Mouse (Mus musculus): ENCODE data around the gene Csnk1g1. TPM values are rescaled to one million over a fixed set of nuclear protein-coding genes. Genes with fewer than 3 reads are reported as not detected.
A peak's percentile ranks its signal among the peaks of the same experiment; 100 is the strongest.

Gene Csnk1g1
- polyA plus RNA-seq, 1 experiment from 2014 or later: 23.4 TPM

DNA sequence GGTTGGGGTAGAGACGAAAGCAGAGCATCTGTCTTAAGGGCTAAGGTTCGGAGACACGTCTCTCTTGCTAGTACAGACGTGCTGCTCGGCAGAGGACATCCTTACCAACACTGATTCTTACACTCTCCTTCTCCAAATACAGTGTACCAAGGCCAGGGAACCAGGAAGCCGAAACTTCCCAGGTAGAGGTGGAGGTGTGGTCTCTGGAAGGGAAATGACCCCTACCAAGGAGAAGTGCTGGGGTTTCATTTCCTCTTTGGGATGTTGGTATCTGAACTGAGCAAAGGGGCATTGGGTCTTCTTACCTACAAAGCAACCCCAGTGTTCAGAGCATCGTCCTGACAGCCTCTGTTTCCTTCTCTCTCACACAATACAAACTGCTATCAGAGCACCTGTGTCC is 164.0 kb downstream of the Csnk1g1 start:
- Histone ChIP-seq H3K4me1 (peaks cover 14% of the 10 kb centered on the region), H3K27me3 (0 out of 2 replicates have a peak, but pooled peaks cover 10% of the 10 kb centered on the region), H3K9ac (replicated peaks) (no peak overlapping the region), H3K4me2 (replicated peaks) (no peak overlapping the region), H3K36me3 (no peaks in the 10 kb centered on the region), H3K9me3 (0 out of 2 replicates have a peak, but pooled peaks cover 3% of the 10 kb centered on the region), H3K27ac (replicated peaks) (no peak overlapping the region), H3K4me3 (no peak overlapping the region)
- ATAC-seq (replicated peaks): no peak
- 91% methylated on average over 7 of the region's 7 CpGs for WGBS

DNA sequence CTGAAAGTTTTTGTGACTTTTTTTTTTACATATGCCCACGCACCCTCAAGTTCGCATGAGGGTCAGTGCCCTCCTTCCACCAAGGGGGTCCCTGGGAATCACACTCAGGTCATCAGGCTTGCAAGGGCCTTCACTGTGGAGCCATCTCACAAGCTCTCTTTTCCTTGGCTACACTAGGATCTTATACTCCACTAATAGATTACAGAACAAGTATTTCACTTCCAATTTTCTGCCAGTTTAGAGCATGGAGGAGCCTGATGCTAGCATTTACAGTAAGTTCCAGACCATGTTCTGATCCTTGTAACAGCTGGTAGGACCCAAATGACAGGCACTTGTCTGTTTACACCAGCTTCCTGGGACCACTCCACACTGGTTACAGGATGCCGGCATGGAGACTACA is 169.3 kb downstream of the Csnk1g1 start:
- H3K4me2 ChIP-seq (replicated peaks): peak overlapping the region; percentile 20; the same call in 1 of the 2 replicates
- ATAC-seq (replicated peaks): no peak
- 77% methylated on average over 3 of the region's 3 CpGs for WGBS
- no peak overlapping the region for H3K4me3 ChIP-seq
- peak overlapping the region; percentile 54; the same call in 1 of the 2 replicates for H3K27ac ChIP-seq (replicated peaks)
- no peaks in the 10 kb centered on the region for H3K36me3 ChIP-seq
- peaks cover 6% of the 10 kb centered on the region for H3K4me1 ChIP-seq
- no peak overlapping the region for H3K9ac ChIP-seq (replicated peaks)
- 0 out of 2 replicates have a peak, but pooled peaks cover 3% of the 10 kb centered on the region for H3K9me3 ChIP-seq
- H3K27me3 ChIP-seq: no peaks in the 10 kb centered on the region

DNA sequence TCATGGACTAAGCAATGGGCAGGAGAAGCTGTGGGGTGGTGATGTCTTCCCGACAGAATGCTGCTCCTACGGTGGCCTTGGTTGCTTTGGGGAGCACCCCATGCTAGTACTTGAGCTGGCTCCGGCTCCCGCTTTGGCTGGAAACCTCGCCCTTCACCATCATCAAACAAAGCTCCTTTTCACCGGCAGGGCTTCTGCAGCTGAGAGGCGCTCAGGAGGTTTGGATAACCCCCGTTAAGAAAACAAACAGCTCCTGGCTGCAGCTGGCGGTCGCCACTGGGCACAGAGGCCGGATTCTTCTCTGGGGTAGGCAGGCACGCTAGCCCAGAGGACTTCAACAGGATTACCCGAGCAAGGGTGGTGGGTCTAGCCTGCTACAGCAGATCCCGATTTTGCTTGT is 169.8 kb downstream of the Csnk1g1 start:
- Histone ChIP-seq H3K36me3 (no peaks in the 10 kb centered on the region), H3K4me3 (no peak overlapping the region), H3K27me3 (no peaks in the 10 kb centered on the region), H3K4me2 (replicated peaks) (peak overlapping the region; percentile 20), H3K27ac (replicated peaks) (peak overlapping the region; percentile 54; the same call in 1 of the 2 replicates), H3K4me1 (peaks cover 6% of the 10 kb centered on the region), H3K9me3 (0 out of 2 replicates have a peak, but pooled peaks cover 3% of the 10 kb centered on the region), H3K9ac (replicated peaks) (no peak overlapping the region)
- ATAC-seq (replicated peaks): no peak
- WGBS: 10% methylated on average over 14 of the region's 14 CpGs

DNA sequence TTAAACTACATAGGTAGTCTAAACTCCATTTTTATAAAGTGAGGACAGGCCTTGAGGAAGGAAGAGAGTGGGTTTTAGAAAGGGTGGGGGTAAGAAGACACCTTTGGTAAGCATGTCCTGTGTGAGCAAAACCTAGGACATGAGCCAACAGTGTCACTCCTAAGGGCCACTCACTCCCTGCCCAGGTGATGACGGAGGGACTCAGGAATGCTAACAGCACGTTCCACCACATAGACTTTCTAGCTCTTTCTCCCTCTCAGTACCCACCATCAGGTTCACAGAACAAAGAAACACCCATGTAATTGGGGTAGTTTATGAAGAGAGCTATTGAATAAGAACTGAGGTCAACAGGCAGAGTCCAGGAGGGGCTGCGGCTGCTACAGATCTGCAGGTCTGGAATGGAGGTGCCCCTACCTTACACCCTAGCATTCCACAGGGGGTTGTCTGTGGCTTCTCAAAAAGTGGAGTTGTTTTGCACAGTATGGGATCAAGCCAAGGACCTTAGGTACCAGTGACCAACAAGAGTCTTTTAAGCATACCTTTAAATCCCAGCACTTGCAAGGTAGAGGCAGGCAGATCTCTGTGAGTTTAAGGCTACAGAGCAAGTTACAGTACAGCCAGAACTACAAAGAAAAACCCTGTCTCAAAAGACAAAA is 172.2 kb downstream of the Csnk1g1 start:
- H3K9ac ChIP-seq (replicated peaks): no peak overlapping the region
- H3K9me3 ChIP-seq: no peaks in the 10 kb centered on the region
- no peaks in the 10 kb centered on the region for H3K36me3 ChIP-seq
- H3K4me1 ChIP-seq: peaks cover 6% of the 10 kb centered on the region
- no peak overlapping the region for H3K4me3 ChIP-seq
- no peak overlapping the region for H3K4me2 ChIP-seq (replicated peaks)
- no peak for ATAC-seq (replicated peaks)
- WGBS: 76% methylated on average over 3 of the region's 3 CpGs
- no peak overlapping the region for H3K27ac ChIP-seq (replicated peaks)
- H3K27me3 ChIP-seq: no peaks in the 10 kb centered on the region

DNA sequence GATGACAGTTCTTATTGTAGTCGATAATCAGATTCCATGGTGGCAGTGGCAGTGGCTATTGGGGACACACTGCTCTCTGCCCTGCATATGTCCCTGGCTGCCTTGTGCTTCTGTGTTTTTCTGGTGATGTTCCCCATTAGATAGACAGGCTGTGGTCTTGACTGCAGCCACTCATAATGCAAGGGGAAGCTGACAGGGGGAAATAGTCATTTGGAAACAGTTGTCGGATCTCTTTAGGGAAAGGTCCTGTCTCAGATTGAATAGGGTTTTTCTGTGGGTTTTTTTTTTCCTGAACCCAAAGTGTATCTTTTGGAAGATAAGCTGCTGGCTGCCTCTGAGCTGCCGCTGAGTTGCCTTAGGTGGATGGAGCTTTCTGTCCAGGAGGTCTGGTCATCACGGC is 173.3 kb downstream of the Csnk1g1 start:
- no peaks in the 10 kb centered on the region for H3K9me3 ChIP-seq
- peaks cover 3% of the 10 kb centered on the region; the same call in 1 of the 2 replicates for H3K36me3 ChIP-seq
- no peak overlapping the region for H3K27ac ChIP-seq (replicated peaks)
- ATAC-seq (replicated peaks): no peak
- no peaks in the 10 kb centered on the region for H3K27me3 ChIP-seq
- H3K4me2 ChIP-seq (replicated peaks): no peak overlapping the region
- H3K4me3 ChIP-seq: no peak overlapping the region
- peaks cover 6% of the 10 kb centered on the region for H3K4me1 ChIP-seq
- 90% methylated on average over 4 of the region's 4 CpGs for WGBS
- H3K9ac ChIP-seq (replicated peaks): no peak overlapping the region

DNA sequence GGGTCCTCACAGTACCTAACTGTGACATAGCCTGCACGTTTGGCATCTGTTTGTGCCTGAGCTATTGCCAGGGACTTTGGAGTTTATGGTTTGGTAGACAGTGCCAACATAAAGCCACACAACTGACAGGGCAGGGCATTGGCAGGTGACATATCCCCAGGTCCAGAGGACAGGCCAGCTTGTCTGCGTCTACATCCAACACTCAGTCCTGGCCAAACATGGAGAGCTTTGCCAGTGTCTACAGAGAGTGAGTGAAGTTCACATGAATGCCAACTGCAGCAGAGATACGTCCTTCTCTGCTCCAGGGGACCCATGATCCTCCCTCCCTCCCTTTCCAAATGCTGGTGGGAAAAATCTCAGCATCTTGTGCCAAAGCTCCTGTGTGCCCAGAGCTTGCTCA is 175.4 kb downstream of the Csnk1g1 start:
- Histone ChIP-seq H3K9ac (replicated peaks) (no peak overlapping the region), H3K4me1 (no peaks in the 10 kb centered on the region), H3K9me3 (no peaks in the 10 kb centered on the region), H3K4me3 (no peak overlapping the region), H3K4me2 (replicated peaks) (no peak overlapping the region), H3K36me3 (peaks cover 25% of the 10 kb centered on the region), H3K27ac (replicated peaks) (no peak overlapping the region), H3K27me3 (no peaks in the 10 kb centered on the region)
- no peak for ATAC-seq (replicated peaks)
- 90% methylated on average over 3 of the region's 3 CpGs for WGBS

DNA sequence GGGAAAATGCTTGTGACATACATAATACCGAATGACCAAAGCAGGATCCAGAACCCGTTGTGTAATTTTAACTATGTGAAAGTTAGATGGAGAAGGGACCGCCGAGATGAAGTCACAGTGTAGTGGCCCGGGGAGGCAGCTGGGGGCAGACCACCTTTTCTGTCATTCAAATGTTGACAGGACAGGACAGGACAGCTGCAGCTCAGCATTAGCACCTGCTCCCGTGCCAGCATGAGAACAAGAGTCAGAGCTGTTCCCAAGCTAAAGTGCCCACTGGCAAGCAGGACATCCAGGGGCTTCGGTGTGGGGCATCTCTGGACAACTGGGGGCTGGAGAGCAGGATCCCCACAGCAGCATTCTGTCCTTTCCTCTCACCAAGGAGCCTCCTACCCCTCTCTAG is 178.3 kb downstream of the Csnk1g1 start:
- no peak overlapping the region for H3K4me3 ChIP-seq
- no peaks in the 10 kb centered on the region for H3K27me3 ChIP-seq
- H3K4me2 ChIP-seq (replicated peaks): no peak overlapping the region
- H3K27ac ChIP-seq (replicated peaks): no peak overlapping the region
- peaks cover 48% of the 10 kb centered on the region for H3K36me3 ChIP-seq
- WGBS: 96% methylated on average over 7 of the region's 7 CpGs
- H3K4me1 ChIP-seq: no peaks in the 10 kb centered on the region
- H3K9me3 ChIP-seq: no peaks in the 10 kb centered on the region
- no peak for ATAC-seq (replicated peaks)
- no peak overlapping the region for H3K9ac ChIP-seq (replicated peaks)

DNA sequence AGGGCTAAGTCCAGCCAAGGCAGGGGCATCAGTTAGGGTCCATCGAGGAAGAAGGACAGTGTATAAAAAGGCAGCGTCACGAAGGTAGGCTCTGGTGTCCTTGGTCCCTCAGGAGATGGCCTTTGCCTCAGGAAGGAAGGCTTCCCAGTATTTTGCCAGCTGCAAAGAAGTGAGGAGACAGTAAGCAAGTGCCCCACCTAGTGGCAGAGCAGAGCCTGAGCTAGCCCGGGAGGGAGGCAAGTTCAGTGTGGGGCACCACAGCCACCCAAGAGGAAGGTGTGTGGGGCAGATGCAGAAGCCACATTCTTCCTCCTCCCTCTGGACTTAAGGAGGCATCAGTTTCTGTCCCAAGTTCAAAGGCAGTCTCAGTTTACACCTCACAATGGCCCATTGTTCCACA is 179.7 kb downstream of the Csnk1g1 start:
- Histone ChIP-seq H3K9me3 (no peaks in the 10 kb centered on the region), H3K27ac (replicated peaks) (no peak overlapping the region), H3K4me1 (no peaks in the 10 kb centered on the region), H3K4me2 (replicated peaks) (no peak overlapping the region), H3K9ac (replicated peaks) (no peak overlapping the region), H3K4me3 (no peak overlapping the region), H3K36me3 (peaks cover 62% of the 10 kb centered on the region), H3K27me3 (no peaks in the 10 kb centered on the region)
- WGBS: 70% methylated on average over 4 of the region's 4 CpGs
- ATAC-seq (replicated peaks): no peak

DNA sequence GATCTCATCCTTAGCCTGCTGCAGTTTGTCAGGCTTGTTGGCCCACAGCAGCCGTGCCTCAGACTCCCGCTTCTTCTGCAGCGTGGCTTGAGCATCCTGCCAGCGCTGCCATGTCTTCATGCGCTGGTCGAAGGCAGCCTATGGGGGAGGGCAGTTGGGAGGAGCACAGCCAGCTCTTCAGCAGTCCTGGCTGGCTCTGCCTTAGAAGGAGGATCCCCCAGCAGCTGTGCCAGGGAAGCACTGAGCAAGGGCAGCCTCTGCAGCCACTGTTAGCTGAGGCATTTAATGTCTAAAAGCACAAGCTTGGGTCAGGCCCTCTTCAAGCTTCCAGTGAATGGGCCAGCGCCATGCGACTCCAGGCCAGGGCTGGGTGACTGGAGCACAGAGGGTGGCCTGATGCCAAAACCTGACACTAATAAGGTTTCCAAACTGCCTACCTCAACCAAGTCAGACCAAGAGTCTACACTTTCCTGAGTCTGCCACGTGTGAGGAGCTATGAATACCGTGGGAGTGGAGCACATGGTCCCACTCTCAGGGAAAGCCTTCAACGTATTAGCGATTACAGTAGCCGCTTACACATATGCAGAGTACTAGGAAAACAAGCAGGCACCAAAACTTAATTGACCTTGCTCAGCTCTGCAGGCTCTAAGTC is 182.0 kb downstream of the Csnk1g1 start:
- no peak for ATAC-seq (replicated peaks)
- peaks cover 84% of the 10 kb centered on the region for H3K36me3 ChIP-seq

DNA sequence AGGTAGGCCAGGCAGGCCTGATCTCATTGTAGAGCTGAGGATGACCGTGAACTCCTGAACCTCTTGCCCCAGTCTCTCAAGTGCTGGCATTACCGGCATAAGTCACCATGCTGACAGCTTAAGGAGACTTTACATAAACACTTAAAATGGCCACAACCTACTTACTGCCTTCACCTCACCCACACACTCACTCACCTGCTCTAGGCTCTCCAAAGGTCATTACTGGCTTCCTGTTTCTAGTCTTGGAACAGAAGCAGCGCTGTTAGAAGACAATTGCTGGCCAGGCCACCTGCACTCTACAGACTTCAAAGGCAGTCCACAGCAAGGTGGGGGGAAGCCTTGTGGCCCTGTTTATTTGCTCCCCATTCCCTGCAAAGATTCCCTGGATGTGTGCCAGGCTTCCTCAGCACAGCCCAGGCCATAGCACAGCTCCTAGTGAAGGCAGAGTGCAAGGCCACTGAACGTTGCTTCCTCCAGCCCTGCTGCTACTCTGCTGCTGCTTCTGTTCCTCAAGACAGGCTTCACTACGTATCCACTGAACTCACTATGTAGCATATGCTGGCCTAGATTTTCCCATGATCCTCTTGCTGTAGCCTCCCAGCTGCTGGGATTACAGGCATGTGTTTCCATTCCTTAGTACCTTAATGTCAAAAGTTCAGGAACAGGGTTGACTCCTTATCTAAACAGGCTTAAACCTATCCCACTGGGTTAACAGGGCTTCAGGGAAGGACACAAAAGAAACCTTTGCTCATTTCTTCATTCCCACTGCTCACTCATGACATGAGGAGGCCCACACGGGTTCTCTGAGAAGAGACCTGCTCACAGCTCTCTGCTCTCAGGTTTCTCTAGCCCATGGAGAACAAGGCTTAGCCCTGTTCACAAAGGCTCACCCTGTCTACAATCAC is 182.9 kb downstream of the Csnk1g1 start:
- H3K4me3 ChIP-seq: no peak overlapping the region
- H3K4me1 ChIP-seq: no peaks in the 10 kb centered on the region
- ATAC-seq (replicated peaks): no peak
- H3K27ac ChIP-seq (replicated peaks): no peak overlapping the region
- H3K27me3 ChIP-seq: no peaks in the 10 kb centered on the region
- peaks cover 92% of the 10 kb centered on the region for H3K36me3 ChIP-seq
- no peak overlapping the region for H3K4me2 ChIP-seq (replicated peaks)
- WGBS: 78% methylated on average over 6 of the region's 6 CpGs
- no peaks in the 10 kb centered on the region for H3K9me3 ChIP-seq
- H3K9ac ChIP-seq (replicated peaks): no peak overlapping the region

More for the DNA sequence above, 182.0 kb downstream of the Csnk1g1 start:
- Histone ChIP-seq H3K9me3 (no peaks in the 10 kb centered on the region), H3K4me2 (replicated peaks) (no peak overlapping the region), H3K9ac (replicated peaks) (no peak overlapping the region), H3K27me3 (no peaks in the 10 kb centered on the region), H3K27ac (replicated peaks) (no peak overlapping the region), H3K4me3 (no peak overlapping the region), H3K4me1 (no peaks in the 10 kb centered on the region)
- 87% methylated on average over 13 of the region's 13 CpGs for WGBS

DNA sequence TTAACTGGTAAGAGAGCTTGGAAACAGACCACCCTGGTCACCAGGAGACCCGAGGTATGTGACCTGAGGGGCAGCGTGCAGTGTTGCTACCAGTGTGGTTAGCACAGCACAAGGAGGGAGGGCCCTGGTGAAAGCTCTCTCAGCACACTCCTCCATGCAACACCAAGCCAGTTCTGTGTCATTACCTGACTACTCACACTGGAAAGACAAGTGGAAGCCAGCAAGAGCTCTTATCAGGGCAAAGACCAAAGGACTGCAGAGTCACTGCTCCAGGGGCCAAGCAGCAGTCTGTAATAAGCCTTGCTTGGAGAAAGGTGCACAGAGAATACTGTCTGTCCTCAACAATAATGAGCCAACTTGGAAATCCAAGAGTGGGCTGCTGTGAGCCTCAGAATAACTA is 183.9 kb downstream of the Csnk1g1 start:
- ATAC-seq (replicated peaks): no peak
- H3K4me2 ChIP-seq (replicated peaks): no peak overlapping the region

More for the DNA sequence above, 183.9 kb downstream of the Csnk1g1 start:
- H3K36me3 ChIP-seq: peaks cover 93% of the 10 kb centered on the region
- 90% methylated on average over 2 of the region's 2 CpGs for WGBS
- no peak overlapping the region for H3K27ac ChIP-seq (replicated peaks)
- no peaks in the 10 kb centered on the region for H3K9me3 ChIP-seq
- H3K9ac ChIP-seq (replicated peaks): no peak overlapping the region
- no peak overlapping the region for H3K4me3 ChIP-seq
- H3K4me1 ChIP-seq: no peaks in the 10 kb centered on the region
- H3K27me3 ChIP-seq: no peaks in the 10 kb centered on the region

Measured in forebrain, embryonic 15.5 days (tissue).